Mouse (Mus musculus): ENCODE data around the gene Csrnp2.

- TF ChIP-seq TAL1 (IDR thresholded peaks at IDR 0.05; ENCODE audit: low read length) = no peak
- TF ChIP-seq GATA1 (IDR thresholded peaks at IDR 0.05; ENCODE audit: low read length) = no peak
Measured at GRCm38 (mm10) chr15:100446887-100447286, 48.4 kb downstream of the Csrnp2 start.

Data from erythroblast, embryonic 14.5 days (primary cell).